Mouse (Mus musculus): Measurements from ENCODE around the gene Snapc3.
"Not testable (repeated sequence)": the region's sequence is repeated elsewhere in the genome, so short reads cannot be mapped to it uniquely, and the experiment has no call there.

Snapc3 gene

GRCm38 (mm10) chr4:83500154-83501036 lies 82.9 kb downstream of the Snapc3 start:
- DNase-seq (ENCODE audit: low read depth, low spot score): no peak

GRCm38 (mm10) chr4:83501037-83501430 lies 83.5 kb downstream of the Snapc3 start:
- no peak for DNase-seq (ENCODE audit: low read depth, low spot score)

- no peak for DNase-seq (ENCODE audit: low read depth, low spot score)
Measured at GRCm38 (mm10) chr4:83509600-83509999, 92.1 kb downstream of the Snapc3 start.

GRCm38 (mm10) chr4:83511083-83511482 lies 93.6 kb downstream of the Snapc3 start:
- no peak for DNase-seq (ENCODE audit: low read depth, low spot score)

GRCm38 (mm10) chr4:83512217-83512616 lies 94.7 kb downstream of the Snapc3 start:
- DNase-seq (ENCODE audit: low read depth, low spot score): no peak

GRCm38 (mm10) chr4:83512644-83513043 lies 95.1 kb downstream of the Snapc3 start:
- DNase-seq (ENCODE audit: low read depth, low spot score): no peak

GRCm38 (mm10) chr4:83514183-83514582 lies 96.7 kb downstream of the Snapc3 start:
- no peak for DNase-seq (ENCODE audit: low read depth, low spot score)

- DNase-seq (ENCODE audit: low read depth, low spot score): no peak
Measured at GRCm38 (mm10) chr4:83514976-83515669, 97.6 kb downstream of the Snapc3 start.

GRCm38 (mm10) chr4:83516144-83516543 lies 98.6 kb downstream of the Snapc3 start:
- not testable (repeated sequence) for DNase-seq (ENCODE audit: low read depth, low spot score)
